Mouse (Mus musculus) kidney, postnatal 0 days (tissue): ENCODE measurements at regions not wholly inside any gene's neighbourhood (a gene's known extent, or its start where the extent isn't known, plus 50 kb on each side); places are given as distances from the start of the nearest gene placed in this dataset.

Experiments
- ATAC-seq: fragments of 200-750 bp; cut with Nextera tagmentation; replicated peaks from 2 replicates; pipeline ENCODE4 v1.8.0; 2017; ENCODE audit warnings: low read depth, moderate number of reproducible peaks, moderate TSS enrichment, moderate library complexity; ENCODE audit not compliant: low FRiP score
- DNase-seq: peaks from one replicate; pipeline ENCODE4 v3.0.0-alpha.2; 2016; ENCODE audit warnings: low spot score
- H3K27ac ChIP-seq: fragments of 300-500 bp; sonication (generic); 2 replicates; pipeline ENCODE4 v1.5.1; 2014; ENCODE audit warnings: mild to moderate bottlenecking
- H3K27me3 ChIP-seq: fragments of 300-500 bp; sonication (generic); 2 replicates; pipeline ENCODE4 v1.6.1; 2014; ENCODE audit warnings: low read length, mixed read lengths; ENCODE audit not compliant: insufficient read depth
- H3K36me3 ChIP-seq: fragments of 300-500 bp; sonication (generic); 2 replicates; pipeline ENCODE4 v1.6.1; 2014; ENCODE audit warnings: low read length, mixed read lengths; ENCODE audit not compliant: insufficient read depth
- H3K4me1 ChIP-seq: fragments of 300-500 bp; sonication (generic); replicated peaks from 2 replicates; pipeline ENCODE4 v1.6.1; 2014; ENCODE audit warnings: antibody characterized with exemption, low read length, mixed read lengths; ENCODE audit not compliant: insufficient read depth
- H3K4me2 ChIP-seq: fragments of 300-500 bp; sonication (generic); 2 replicates; pipeline ENCODE4 v1.6.1; 2014; ENCODE audit warnings: mild to moderate bottlenecking, low read length, moderate library complexity, mixed read lengths
- H3K4me3 ChIP-seq: fragments of 300-500 bp; sonication (generic); replicated peaks from 2 replicates; pipeline ENCODE4 v1.5.1; 2014; ENCODE audit warnings: low read depth, low read length
- H3K9ac ChIP-seq: fragments of 300-500 bp; sonication (generic); 2 replicates; pipeline ENCODE4 v1.6.1; 2014; ENCODE audit warnings: low read depth, low read length
- H3K9me3 ChIP-seq: fragments of 300-500 bp; sonication (generic); replicated peaks from 2 replicates; pipeline ENCODE4 v1.6.1; 2016; ENCODE audit warnings: low read length, inconsistent platforms, mixed read lengths
- CTCF ChIP-seq: IDR thresholded peaks from 2 replicates; pipeline ENCODE4 v1.5.1; 2016; ENCODE audit warnings: antibody characterized with exemption, low read depth, mild to moderate bottlenecking, moderate library complexity
- WGBS: fragments of 180-500 bp; shearing (Covaris S2); extraction: QIAGEN DNeasy Blood & Tissue Kit; methylation state at CpG from one replicate; pipeline ENCODE4 v1.1.7; 2014; 5-methylcytosine and 5-hydroxymethylcytosine counted together

DNA sequence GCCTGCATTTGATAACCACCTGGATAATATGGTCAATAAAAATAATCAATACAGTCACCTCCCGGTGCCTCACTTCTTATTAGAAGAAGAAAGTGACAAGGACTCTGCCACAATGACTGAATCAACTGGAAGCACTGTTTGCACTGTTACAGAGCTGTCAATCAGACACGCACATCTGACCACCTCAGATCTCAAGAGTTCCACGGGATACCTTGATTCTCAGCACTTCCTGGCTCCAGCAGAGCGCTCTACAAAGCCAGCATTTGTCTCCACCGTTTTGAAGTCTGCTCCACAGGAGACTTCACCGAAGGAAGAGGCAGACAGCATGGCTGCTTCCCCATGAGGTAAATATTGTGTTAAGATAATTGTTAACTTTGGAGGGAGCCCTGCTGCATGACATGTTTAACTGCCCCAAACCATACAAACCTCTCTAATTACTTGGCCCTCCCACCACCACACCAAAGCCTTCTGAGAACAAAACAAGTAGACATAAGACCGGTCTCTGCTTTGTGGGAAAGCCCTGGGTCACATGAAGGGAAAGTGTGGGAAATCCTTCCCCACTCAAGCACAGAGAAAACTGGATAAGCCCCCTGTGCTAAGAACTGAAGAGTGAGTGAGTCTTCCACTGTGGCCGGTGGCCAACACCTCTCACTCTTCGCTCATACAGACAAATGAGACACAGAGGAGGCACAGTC lies 320.2 kb downstream of the Irs2 start:
- Histone ChIP-seq H3K27me3 (no peaks in the 10 kb centered on the region), H3K9ac (no peak overlapping the region), H3K27ac (peak overlapping the region; percentile 36; the same call in 1 of the 2 replicates), H3K36me3 (no peaks in the 10 kb centered on the region), H3K4me2 (peak overlapping the region; percentile 35), H3K9me3 (no peaks in the 10 kb centered on the region), H3K4me3 (no peak overlapping the region), H3K4me1 (0 out of 2 replicates have a peak, but pooled peaks cover 6% of the 10 kb centered on the region)
- ATAC-seq (peak; percentile 49), DNase-seq (peak; percentile 73)
- no peak for TF ChIP-seq CTCF
- 29% methylated on average over 9 of the region's 9 CpGs for WGBS
